Mouse (Mus musculus) c-Kit-negative CD71-positive TER-119-positive erythroid progenitor cells, embryonic 14.5 days (primary cell): ENCODE measurements at regions not wholly inside any gene's neighbourhood (a gene's known extent, or its start where the extent isn't known, plus 50 kb on each side); places are given as distances from the start of the nearest gene placed in this dataset.

Experiments used
- DNase-seq: peaks from one replicate; pipeline ENCODE4 v3.0.0-alpha.2; 2013; ENCODE audit warnings: low read depth, low spot score

DNA sequence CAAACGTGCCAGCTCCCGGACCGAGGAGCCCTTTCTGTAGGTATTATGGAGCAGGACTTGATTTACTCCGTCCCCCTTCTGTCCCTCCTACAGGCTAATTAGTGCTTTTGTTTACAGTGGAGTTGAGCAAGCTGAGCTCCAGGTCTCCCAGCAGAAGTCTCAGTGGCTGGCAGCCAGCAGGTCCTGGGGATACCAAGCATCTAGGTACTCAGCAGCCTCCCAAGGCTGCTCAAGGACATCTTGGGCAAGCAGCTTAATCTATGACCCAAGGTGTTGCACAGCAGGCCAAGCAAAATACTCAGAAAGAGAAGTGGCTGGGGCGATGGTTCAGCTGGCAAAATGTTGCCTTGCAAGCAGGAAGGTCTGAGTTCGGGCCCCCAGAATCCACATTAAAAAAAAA, 254.4 kb downstream of the Dysf start:
- no peak for DNase-seq

- no peak for DNase-seq
Measured at GRCm38 (mm10) chr6:84261483-84261882, 253.1 kb downstream of the Dysf start.
